Mouse (Mus musculus) CH12.LX (cell line): ENCODE measurements around the gene Kif1c.

ENCODE experiments used
- BHLHE40 ChIP-seq: IDR thresholded peaks from 2 replicates; pipeline ENCODE4 v1.6.1; 2011; ENCODE audit warnings: mild to moderate bottlenecking, low read depth, low read length, improper control_type of control experiment
- CTCF ChIP-seq, 2 experiments: IDR thresholded peaks in 1 of 2; conservative IDR thresholded peaks in 1 of 2; 2 replicates each; pipeline ENCODE4 v1.5.1; 2011 to 2012; ENCODE audit warnings: low read depth in 2 of 2, low read length in 2 of 2, improper control_type of control experiment in 1 of 2, inconsistent platforms in 1 of 2, mild to moderate bottlenecking in 1 of 2, moderate library complexity in 1 of 2
- EP300 ChIP-seq: IDR thresholded peaks from 2 replicates; pipeline ENCODE4 v1.6.1; 2011; ENCODE audit warnings: low read length, improper control_type of control experiment
- RAD21 ChIP-seq: IDR thresholded peaks from 2 replicates; pipeline ENCODE4 v1.6.1; 2011; ENCODE audit warnings: low read depth, mild to moderate bottlenecking, low read length, improper control_type of control experiment, moderate library complexity

DNA sequence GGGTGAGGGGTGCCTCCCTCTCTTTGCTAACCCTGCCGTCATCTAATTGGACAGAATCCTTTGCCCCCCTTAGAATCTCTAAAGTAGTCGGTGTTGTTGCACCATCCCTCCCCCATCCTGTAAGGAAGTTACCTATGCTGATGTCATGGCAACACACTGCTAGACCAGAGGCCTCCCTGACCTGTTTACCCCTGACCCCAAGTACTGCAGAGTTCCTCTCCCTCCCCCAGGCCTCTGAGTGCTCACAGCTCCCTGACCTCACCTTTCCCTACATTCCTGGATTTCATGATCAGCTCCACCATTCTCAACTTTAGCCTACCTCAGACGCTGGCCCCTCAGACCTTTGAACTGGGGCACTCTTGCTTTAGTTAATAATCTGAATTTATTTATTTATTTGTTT, 5.8 kb downstream of the Kif1c start:
- TF ChIP-seq BHLHE40 (no peak), EP300 (no peak), RAD21 (no peak), CTCF (conservative IDR thresholded peaks at IDR 0.05 in 1 of 2, IDR thresholded peaks at IDR 0.05 in 1 of 2; ENCODE audit: low read depth in 2 of 2, low read length in 2 of 2) (no peak)
